Mouse (Mus musculus) spleen, postnatal 14 days (tissue): ENCODE measurements around the gene Twf2.
A peak's percentile ranks its signal among the peaks of the same experiment; 100 is the strongest.

Experiments used
- DNase-seq, 2 experiments: peaks; one replicate each; pipeline ENCODE4 v3.0.0; 2021 to 2022; ENCODE audit warnings: low spot score in 2 of 2

Twf2 gene

GRCm38 (mm10) chr9:106211680-106212593 lies 9.0 kb downstream of the Twf2 start:
- peak; percentile 69 to 80 for DNase-seq

- no peak for DNase-seq
Measured at GRCm38 (mm10) chr9:106212594-106212981, 9.7 kb downstream of the Twf2 start.

- DNase-seq, result no peak
Measured at GRCm38 (mm10) chr9:106215341-106216125, 12.6 kb downstream of the Twf2 start.

- no peak for DNase-seq
Measured at GRCm38 (mm10) chr9:106216971-106217370, 14.1 kb downstream of the Twf2 start.

GRCm38 (mm10) chr9:106220894-106221523 lies 18.1 kb downstream of the Twf2 start:
- DNase-seq, result no peak

GRCm38 (mm10) chr9:106222261-106222851 lies 19.4 kb downstream of the Twf2 start, which contains the start of gene Tlr9:
TSS of gene Tlr9 (plus strand) at chr9:106222598.
- DNase-seq, result peak in 1 of 2 experiments; percentile 45

GRCm38 (mm10) chr9:106222994-106223393 lies 20.1 kb downstream of the Twf2 start:
- no peak for DNase-seq

- DNase-seq, result no peak
Measured at GRCm38 (mm10) chr9:106225469-106226150, 22.7 kb downstream of the Twf2 start.

GRCm38 (mm10) chr9:106226151-106226682 lies 23.3 kb downstream of the Twf2 start:
- DNase-seq, result no peak

- no peak for DNase-seq
Measured at GRCm38 (mm10) chr9:106227790-106228429, 25.0 kb downstream of the Twf2 start.

GRCm38 (mm10) chr9:106230051-106230733 lies 27.3 kb downstream of the Twf2 start:
- DNase-seq, result no peak

GRCm38 (mm10) chr9:106230734-106231106 lies 27.8 kb downstream of the Twf2 start:
- DNase-seq, result no peak

GRCm38 (mm10) chr9:106231220-106231619 lies 28.3 kb downstream of the Twf2 start:
- DNase-seq, result no peak

GRCm38 (mm10) chr9:106231816-106232215 lies 28.9 kb downstream of the Twf2 start:
- no peak for DNase-seq

GRCm38 (mm10) chr9:106232956-106233355 lies 30.0 kb downstream of the Twf2 start:
- no peak for DNase-seq

GRCm38 (mm10) chr9:106233953-106234352 lies 31.0 kb downstream of the Twf2 start:
- DNase-seq, result no peak

GRCm38 (mm10) chr9:106235194-106235830 lies 32.4 kb downstream of the Twf2 start:
- no peak for DNase-seq

- DNase-seq, result no peak
Measured at GRCm38 (mm10) chr9:106236156-106236817, 33.4 kb downstream of the Twf2 start.

- DNase-seq, result no peak
Measured at GRCm38 (mm10) chr9:106236818-106237211, 33.9 kb downstream of the Twf2 start.
